Mouse (Mus musculus) kidney, postnatal 36 days (tissue): ENCODE results near the gene Rph3al.

Experiments used
- DNase-seq, 2 experiments: peaks; one replicate each; pipeline ENCODE4 v3.0.0; 2021 to 2022; ENCODE audit warnings: mixed read lengths in 2 of 2

The Rph3al gene

DNA sequence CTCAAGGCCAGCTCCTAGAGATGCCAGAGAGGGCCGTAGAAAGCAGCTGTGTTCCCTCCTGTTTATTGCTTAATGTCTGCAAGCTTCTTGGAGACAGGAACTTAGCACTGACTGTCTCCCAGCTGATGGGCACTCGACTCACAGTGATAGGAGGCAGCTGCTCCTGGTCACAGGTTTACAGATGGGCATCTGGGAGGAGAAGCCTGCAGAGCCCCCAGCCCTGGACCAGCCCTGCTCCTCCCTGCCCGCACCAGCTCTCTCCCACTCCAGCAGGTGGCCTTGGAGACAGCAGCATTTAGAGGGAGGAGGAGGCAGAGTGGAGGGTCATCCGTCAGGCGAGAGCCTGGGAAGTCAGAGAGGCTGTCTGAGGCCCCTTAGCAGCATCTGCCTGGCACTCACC, 130.7 kb downstream of the Rph3al start:
- peak in 1 of 2 experiments; percentile 22 for DNase-seq

DNA sequence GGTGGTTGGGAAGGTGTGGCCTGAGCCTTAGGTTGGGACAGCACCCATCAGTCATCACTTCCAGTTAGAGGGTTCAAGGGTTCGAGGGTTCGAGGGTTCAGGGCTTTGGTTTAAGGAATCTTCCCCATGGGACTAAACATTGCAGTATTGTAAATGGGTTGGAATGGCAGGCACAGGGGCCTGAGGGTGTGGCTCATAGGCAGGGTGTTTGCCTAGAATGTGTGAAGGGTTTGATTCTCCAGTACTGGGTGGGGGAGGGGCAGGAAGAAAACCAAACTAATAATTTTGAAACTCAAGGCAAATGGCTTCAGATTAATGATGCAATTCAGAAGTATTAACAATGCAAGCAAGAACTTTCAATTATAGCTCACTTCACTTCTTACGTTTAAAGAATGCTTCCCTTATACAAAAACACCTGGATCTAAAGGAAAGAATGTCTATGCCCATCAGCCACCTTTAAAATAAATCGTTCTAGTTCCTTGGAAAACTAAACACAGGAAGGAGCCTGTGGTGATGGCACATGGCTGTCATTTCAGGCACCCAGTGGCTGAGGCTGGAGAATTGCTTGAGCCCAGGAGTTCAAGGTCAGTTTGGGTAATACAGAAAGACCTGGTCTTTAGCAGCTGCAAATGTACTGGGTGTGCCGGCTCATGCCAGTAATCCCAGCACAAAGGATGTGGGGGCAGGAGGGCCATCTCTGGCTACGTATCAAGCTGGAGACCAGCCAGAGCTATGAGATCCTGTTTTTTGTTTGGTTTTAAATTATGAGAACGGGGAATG, 136.3 kb downstream of the Rph3al start:
- no peak for DNase-seq

DNA sequence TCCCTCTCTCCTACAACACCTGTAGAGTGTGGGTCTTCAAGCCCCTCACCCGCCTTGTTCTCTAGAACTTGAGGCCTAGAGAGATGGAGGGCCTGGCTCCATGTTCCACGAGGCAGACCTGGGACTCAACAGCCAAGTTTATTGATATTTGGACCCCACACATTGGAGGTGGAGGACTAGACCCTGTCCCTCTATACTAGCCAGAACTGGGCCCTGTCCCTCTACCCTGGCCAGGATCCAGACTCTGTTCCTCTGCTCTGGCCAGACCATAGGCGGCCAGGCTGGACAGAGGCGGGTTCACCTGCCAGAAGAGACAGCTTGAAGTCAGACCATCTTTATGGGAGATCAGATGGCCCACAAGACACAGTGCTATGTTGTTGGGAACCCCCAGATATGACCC, 136.9 kb downstream of the Rph3al start:
- no peak for DNase-seq

DNA sequence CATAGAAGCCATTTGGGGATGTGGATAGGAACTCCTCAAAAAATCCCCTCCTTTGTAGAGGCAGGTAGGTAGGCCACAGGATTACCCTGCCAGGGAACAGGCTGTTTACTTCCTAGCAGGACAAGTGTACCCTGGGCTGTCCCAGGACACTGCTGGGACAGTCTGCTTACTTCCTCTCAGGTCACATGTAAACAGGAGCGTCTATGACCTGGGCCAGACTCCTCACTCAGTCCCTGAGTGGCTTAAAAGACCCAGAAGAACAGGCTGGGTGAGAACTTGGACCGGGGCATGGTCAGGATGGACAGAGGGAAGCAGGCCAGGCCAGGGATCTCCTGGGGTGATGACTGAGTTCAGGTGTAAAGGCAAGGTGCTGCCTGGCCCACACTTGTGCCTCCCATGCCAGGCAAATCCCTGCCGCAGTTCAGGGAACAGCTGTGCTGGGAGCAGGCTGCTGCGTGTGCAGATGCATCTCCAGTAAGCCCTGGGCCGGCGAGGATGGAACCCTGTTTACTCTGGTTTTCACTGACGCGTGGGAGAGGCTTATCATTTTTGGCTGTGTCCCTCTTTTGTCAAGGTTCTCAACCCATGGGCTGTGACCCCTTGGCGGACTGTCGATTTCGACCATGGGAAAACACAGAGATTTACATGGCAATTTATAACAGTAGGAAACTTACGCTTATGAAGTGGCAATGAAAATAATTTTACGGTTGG, 141.5 kb downstream of the Rph3al start:
- DNase-seq: no peak

DNA sequence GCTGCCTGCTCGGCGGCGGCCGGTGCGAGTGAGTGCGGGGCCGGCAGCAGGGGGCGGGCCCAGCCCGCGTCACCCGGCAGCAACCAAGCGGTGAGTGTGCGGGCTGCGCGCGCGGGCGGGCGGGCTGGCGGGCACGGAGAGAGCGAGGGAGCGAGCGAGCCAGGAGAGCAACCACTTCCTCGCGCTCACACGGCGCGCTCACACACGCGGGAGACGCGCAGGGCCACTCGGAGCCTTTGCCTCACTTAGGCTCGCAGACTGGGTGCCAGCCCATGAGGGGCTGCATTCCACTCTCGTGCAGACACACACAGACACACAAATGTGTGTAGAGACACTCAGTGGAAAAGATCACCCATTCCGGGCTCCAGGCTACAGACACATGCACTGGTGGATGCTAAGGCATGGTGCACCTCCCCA, 142.2 kb downstream of the Rph3al start, which contains the start of gene Doc2b:
Gene Doc2b, minus strand, starts transcription at position 21 of the 417 bp plus-strand sequence.
- DNase-seq: peak in 1 of 2 experiments; percentile 60

DNA sequence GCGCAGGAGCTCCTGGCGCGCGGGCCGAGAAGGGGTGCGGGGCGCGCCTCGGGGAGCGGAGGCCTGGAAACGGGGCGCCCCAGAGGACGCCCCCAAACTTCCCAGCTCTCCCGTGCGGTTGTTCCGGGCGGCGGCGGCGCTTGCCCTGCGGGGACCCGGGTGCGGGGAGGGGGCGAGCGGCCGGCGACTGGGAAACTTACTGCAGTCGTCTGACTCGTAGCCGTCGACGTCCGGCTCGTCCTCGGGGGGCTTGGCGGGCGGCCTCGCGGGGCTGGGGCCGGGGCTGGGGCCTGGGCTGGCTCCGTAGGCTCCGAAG, 142.9 kb downstream of the Rph3al start:
- DNase-seq: no peak

DNA sequence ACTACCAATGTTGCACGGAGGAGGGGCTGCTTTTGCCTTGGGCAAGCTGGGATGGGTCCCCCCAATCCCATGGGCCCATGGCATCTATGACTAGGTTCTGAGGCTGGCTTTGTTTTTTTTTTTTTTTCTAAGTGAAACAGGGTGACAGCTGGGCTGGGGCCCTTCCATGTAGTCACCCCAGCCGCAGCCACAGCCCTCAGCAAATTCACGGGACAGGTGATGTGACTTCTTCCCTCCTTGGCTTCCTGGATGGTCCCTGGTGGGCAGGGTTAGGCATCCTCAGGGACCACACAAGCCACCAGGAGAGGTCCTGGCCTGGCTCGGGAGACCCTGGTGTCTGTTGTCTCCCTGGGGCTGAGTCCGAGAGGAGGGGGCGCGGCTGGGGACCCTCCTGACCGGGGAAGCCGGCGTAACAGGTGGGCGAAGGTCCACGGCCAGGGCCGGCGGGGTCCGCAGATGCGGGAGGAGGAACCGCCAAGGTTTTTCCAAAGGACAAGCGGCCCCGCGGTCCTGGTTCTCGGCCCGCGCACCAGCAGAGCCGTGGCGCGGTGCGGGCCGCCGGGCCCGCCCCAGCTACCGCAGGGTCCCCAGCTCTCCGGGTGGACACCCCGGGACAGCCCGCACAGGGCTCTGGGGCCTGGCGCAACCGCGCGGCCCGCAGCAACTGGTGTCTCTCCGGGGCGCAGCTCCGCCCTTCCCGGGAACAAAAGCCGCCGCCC, 143.5 kb downstream of the Rph3al start:
- peak in 1 of 2 experiments; percentile 47 for DNase-seq

DNA sequence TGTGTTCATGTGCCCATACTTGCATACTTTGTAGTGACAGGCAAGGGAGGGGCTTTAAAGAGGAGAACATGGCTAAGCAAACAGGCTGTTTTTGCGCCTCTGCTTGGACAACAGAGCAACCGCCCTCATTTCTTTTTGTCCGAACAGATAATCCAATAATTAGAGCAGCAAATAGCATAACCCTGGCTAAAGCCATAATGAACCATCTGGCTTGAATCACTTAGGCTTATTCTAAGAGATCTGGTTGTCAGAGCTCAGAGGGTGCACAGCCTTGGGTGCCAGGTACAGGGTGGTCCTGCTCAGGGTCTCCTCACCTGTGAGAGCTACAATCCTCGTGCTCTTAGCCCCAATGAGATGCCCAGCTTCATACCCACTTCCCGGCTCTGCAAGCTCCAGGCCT, 144.9 kb downstream of the Rph3al start:
- DNase-seq: no peak

DNA sequence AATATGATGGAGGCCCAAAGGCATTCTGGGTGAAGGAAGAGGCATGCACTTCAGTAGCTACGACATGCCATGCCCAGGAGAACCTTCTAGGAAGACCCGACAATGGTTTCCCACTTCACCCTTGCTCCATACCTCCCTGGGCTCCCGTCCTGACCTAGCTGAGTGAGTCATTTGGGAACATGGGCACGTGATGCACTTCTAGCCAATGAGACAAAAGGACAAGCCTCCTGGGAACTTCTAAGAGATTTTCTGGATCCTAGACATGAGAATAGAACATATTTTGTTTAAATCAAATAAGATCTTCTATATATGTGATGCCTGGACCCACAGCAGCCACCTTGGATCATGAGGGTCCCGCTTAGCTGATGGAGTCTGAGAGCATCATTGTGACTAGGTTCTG, 145.7 kb downstream of the Rph3al start:
- no peak for DNase-seq

DNA sequence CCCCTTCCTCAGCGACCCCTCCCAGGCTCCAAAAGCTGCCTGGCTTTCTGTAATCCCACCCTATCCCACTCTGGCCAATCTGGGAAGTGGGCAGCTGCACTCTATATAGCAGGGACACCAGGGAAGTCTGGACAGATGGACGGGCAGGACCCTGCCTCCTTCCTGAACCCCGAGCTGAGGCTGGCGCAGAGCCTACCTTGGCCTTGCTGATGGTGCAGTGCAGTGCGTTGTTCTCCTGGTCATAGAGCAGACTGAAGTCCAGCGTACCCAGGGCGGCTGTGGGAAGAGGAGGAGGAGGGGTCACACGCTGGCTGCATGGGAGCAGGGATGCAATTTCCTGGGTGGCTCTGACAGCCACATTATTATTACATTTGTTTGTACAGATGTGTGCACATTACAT, 152.3 kb downstream of the Rph3al start:
- peak; percentile 44 to 74 for DNase-seq

DNA sequence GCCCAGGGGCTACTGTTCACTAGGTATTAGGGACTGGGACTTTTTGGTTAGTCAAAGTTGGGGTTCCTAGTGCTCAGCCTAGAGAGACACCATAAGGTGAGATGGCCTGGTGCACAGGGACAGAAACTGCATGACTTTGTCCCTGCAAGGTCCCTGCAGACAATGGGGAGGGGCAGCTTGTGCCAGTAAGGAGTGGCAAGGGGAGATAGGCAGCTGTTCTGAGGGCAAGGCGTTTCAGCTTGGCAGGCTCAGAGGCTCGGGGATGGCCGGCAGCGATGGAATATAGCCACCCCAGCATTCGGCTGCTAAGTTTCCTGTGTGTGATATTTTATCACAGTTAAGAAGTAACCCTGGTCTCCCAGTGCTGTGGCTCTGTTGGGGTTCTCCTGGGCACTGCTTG, 154.4 kb downstream of the Rph3al start:
- no peak for DNase-seq

DNA sequence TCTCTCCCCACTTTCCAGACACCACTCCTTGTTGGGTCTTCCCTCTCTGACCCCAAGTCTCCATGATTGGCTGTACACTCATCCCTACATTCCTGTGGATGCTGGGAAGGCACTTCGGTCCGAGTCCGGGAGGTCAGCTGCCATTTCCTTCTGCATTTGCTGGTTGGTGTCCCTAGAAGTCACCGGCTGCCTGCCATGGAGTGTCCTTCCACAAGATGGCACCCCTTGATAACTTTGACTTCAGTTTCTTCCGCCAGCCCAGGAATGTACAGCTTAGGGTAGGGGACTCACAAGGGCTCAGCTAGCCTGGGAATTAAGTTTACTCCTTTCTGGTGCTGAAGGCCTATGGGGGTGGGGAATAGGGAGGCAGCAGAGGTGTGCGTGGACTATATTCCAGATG, 156.3 kb downstream of the Rph3al start:
- DNase-seq: peak; percentile 77 to 87
